Mouse (Mus musculus): ENCODE measurements around the gene Nr2f1. TPM values are rescaled to one million over a fixed set of nuclear protein-coding genes. Genes with fewer than 3 reads are reported as not detected.
A peak's percentile ranks its signal among the peaks of the same experiment; 100 is the strongest.

Gene Nr2f1
- polyA plus RNA-seq, 1 experiment from 2014 or later: 54.4 TPM

- 5% methylated on average over 12 of the region's 12 CpGs for WGBS
- Histone ChIP-seq H3K27me3 (replicated peaks; ENCODE audit: low read depth, poor library complexity, severe bottlenecking) (peaks cover 75% of the 10 kb centered on the region), H3K9me3 (no peaks in the 10 kb centered on the region), H3K36me3 (replicated peaks) (no peaks in the 10 kb centered on the region), H3K27ac (replicated peaks) (peak overlapping the region; percentile 86), H3K4me3 (peak overlapping the region; percentile 32; the same call in 1 of the 2 replicates), H3K4me1 (peaks cover 91% of the 10 kb centered on the region)
- peak; percentile 44 for DNase-seq (ENCODE audit: low spot score)
Measured at GRCm38 (mm10) chr13:78207796-78208645, 8.5 kb upstream of the Nr2f1 start.

- no peaks in the 10 kb centered on the region for H3K36me3 ChIP-seq (replicated peaks)
- H3K9me3 ChIP-seq: no peaks in the 10 kb centered on the region
- peak overlapping the region; percentile 40; the same call in 1 of the 2 replicates for H3K27ac ChIP-seq (replicated peaks)
- H3K4me1 ChIP-seq: peaks cover 84% of the 10 kb centered on the region
- H3K4me3 ChIP-seq: peak overlapping the region; percentile 23; the same call in 1 of the 2 replicates
- DNase-seq (ENCODE audit: low spot score): no peak
- 32% methylated on average over 7 of the region's 7 CpGs for WGBS
- peaks cover 64% of the 10 kb centered on the region for H3K27me3 ChIP-seq (replicated peaks; ENCODE audit: low read depth, poor library complexity, severe bottlenecking)
Measured at GRCm38 (mm10) chr13:78206891-78207430, 7.4 kb upstream of the Nr2f1 start.

GRCm38 (mm10) chr13:78205426-78205825, 5.9 kb upstream of the Nr2f1 start:
- H3K27ac ChIP-seq (replicated peaks): no peak overlapping the region
- H3K4me3 ChIP-seq: peak overlapping the region; percentile 0; the same call in 1 of the 2 replicates
- H3K9me3 ChIP-seq: no peaks in the 10 kb centered on the region
- no peak for DNase-seq (ENCODE audit: low spot score)
- peaks cover 69% of the 10 kb centered on the region for H3K4me1 ChIP-seq
- no peaks in the 10 kb centered on the region for H3K36me3 ChIP-seq (replicated peaks)
- H3K27me3 ChIP-seq (replicated peaks; ENCODE audit: low read depth, poor library complexity, severe bottlenecking): peaks cover 49% of the 10 kb centered on the region

- peak; percentile 90 for DNase-seq (ENCODE audit: low spot score)
- Histone ChIP-seq H3K9me3 (no peaks in the 10 kb centered on the region), H3K27ac (replicated peaks) (peak overlapping the region; percentile 100), H3K4me1 (peaks cover 50% of the 10 kb centered on the region), H3K27me3 (replicated peaks; ENCODE audit: low read depth, poor library complexity, severe bottlenecking) (peaks cover 32% of the 10 kb centered on the region), H3K36me3 (replicated peaks) (no peaks in the 10 kb centered on the region), H3K4me3 (peak overlapping the region; percentile 90)
- WGBS: under 1% methylated on average over 37 of the region's 37 CpGs
Measured at GRCm38 (mm10) chr13:78203348-78204061, 3.9 kb upstream of the Nr2f1 start.

- Histone ChIP-seq H3K4me1 (peaks cover 43% of the 10 kb centered on the region), H3K27me3 (replicated peaks; ENCODE audit: low read depth, poor library complexity, severe bottlenecking) (peaks cover 29% of the 10 kb centered on the region), H3K9me3 (no peaks in the 10 kb centered on the region), H3K4me3 (peak overlapping the region; percentile 90), H3K36me3 (replicated peaks) (peaks cover 3% of the 10 kb centered on the region), H3K27ac (replicated peaks) (peak overlapping the region; percentile 100)
- DNase-seq (ENCODE audit: low spot score): peak; percentile 66
- WGBS: under 1% methylated on average over 47 of the region's 47 CpGs
Measured at GRCm38 (mm10) chr13:78202574-78203347, 3.2 kb upstream of the Nr2f1 start.

GRCm38 (mm10) chr13:78201871-78202565, 2.5 kb upstream of the Nr2f1 start:
- under 1% methylated on average over 22 of the region's 22 CpGs for WGBS
- Histone ChIP-seq H3K27ac (replicated peaks) (peak overlapping the region; percentile 100), H3K4me3 (peak overlapping the region; percentile 90), H3K36me3 (replicated peaks) (peaks cover 6% of the 10 kb centered on the region), H3K27me3 (replicated peaks; ENCODE audit: low read depth, poor library complexity, severe bottlenecking) (peaks cover 25% of the 10 kb centered on the region), H3K4me1 (peaks cover 35% of the 10 kb centered on the region), H3K9me3 (no peaks in the 10 kb centered on the region)
- peak; percentile 49 for DNase-seq (ENCODE audit: low spot score)

GRCm38 (mm10) chr13:78200991-78201870, 1.7 kb upstream of the Nr2f1 start:
- H3K4me3 ChIP-seq: peak overlapping the region; percentile 90
- peaks cover 6% of the 10 kb centered on the region for H3K36me3 ChIP-seq (replicated peaks)
- peaks cover 19% of the 10 kb centered on the region for H3K27me3 ChIP-seq (replicated peaks; ENCODE audit: low read depth, poor library complexity, severe bottlenecking)
- peak overlapping the region; percentile 100 for H3K27ac ChIP-seq (replicated peaks)
- peaks cover 29% of the 10 kb centered on the region for H3K4me1 ChIP-seq
- H3K9me3 ChIP-seq: no peaks in the 10 kb centered on the region
- 1% methylated on average over 30 of the region's 30 CpGs for WGBS
- DNase-seq (ENCODE audit: low spot score): peak; percentile 96

- DNase-seq (ENCODE audit: low spot score): peak; percentile 93
- 0% methylated on average over 9 of the region's 9 CpGs for WGBS
- Histone ChIP-seq H3K9me3 (no peaks in the 10 kb centered on the region), H3K36me3 (replicated peaks) (peaks cover 9% of the 10 kb centered on the region), H3K27ac (replicated peaks) (peak overlapping the region; percentile 100), H3K27me3 (replicated peaks; ENCODE audit: low read depth, poor library complexity, severe bottlenecking) (peaks cover 16% of the 10 kb centered on the region), H3K4me3 (peak overlapping the region; percentile 90), H3K4me1 (peaks cover 27% of the 10 kb centered on the region)
Measured at GRCm38 (mm10) chr13:78200407-78200806, 850 bp upstream of the Nr2f1 start.

GRCm38 (mm10) chr13:78198871-78199641, 501 bp downstream of the Nr2f1 start:
- Histone ChIP-seq H3K9me3 (no peaks in the 10 kb centered on the region), H3K36me3 (replicated peaks) (peaks cover 23% of the 10 kb centered on the region), H3K27ac (replicated peaks) (peak overlapping the region; percentile 100), H3K4me3 (peak overlapping the region; percentile 90), H3K27me3 (replicated peaks; ENCODE audit: low read depth, poor library complexity, severe bottlenecking) (peaks cover 15% of the 10 kb centered on the region), H3K4me1 (peaks cover 23% of the 10 kb centered on the region)
- peak; percentile 81 for DNase-seq (ENCODE audit: low spot score)
- under 1% methylated on average over 91 of the region's 92 CpGs for WGBS

- under 1% methylated on average over 34 of the region's 63 CpGs for WGBS
- Histone ChIP-seq H3K9me3 (no peaks in the 10 kb centered on the region), H3K27me3 (replicated peaks; ENCODE audit: low read depth, poor library complexity, severe bottlenecking) (peaks cover 21% of the 10 kb centered on the region), H3K27ac (replicated peaks) (peak overlapping the region; percentile 100), H3K4me1 (peaks cover 20% of the 10 kb centered on the region), H3K4me3 (peak overlapping the region; percentile 90), H3K36me3 (replicated peaks) (peaks cover 29% of the 10 kb centered on the region)
- no peak for DNase-seq (ENCODE audit: low spot score)
Measured at GRCm38 (mm10) chr13:78198391-78198870, 1.1 kb downstream of the Nr2f1 start.
